Mouse (Mus musculus) liver, embryonic 16.5 days (tissue): Measurements from ENCODE around the gene Myt1l. TPM values are rescaled to one million over a fixed set of nuclear protein-coding genes. Genes with fewer than 3 reads are reported as not detected.

Experiments used
- ATAC-seq: fragments of 200-750 bp; cut with Nextera tagmentation; 2 replicates; pipeline ENCODE4 v1.8.0; 2017; ENCODE audit warnings: low read depth, mild to moderate bottlenecking, moderate number of reproducible peaks, moderate library complexity
- H3K27ac ChIP-seq: fragments of 300-500 bp; sonication (generic); 2 replicates; pipeline ENCODE4 v1.5.1; 2014; ENCODE audit warnings: mild to moderate bottlenecking, low read length
- H3K27me3 ChIP-seq: fragments of 300-500 bp; sonication (generic); 2 replicates; pipeline ENCODE4 v1.6.1; 2014; ENCODE audit warnings: low read depth, low read length, mixed read lengths; ENCODE audit not compliant: control insufficient read depth, insufficient read depth
- H3K36me3 ChIP-seq: fragments of 300-500 bp; sonication (generic); 2 replicates; pipeline ENCODE4 v1.6.1; 2014; ENCODE audit warnings: mild to moderate bottlenecking; ENCODE audit not compliant: control insufficient read depth, insufficient read depth
- H3K4me1 ChIP-seq: fragments of 300-500 bp; sonication (generic); 2 replicates; pipeline ENCODE4 v1.6.1; 2014; ENCODE audit warnings: low read depth, low read length, mixed read lengths; ENCODE audit not compliant: control insufficient read depth
- H3K4me2 ChIP-seq: fragments of 300-500 bp; sonication (generic); 2 replicates; pipeline ENCODE4 v1.6.1; 2014; ENCODE audit warnings: low read depth, low read length, mixed read lengths
- H3K4me3 ChIP-seq: fragments of 300-500 bp; sonication (generic); 2 replicates; pipeline ENCODE4 v1.5.1; 2014; ENCODE audit warnings: low read depth, mild to moderate bottlenecking, low read length
- H3K9ac ChIP-seq: fragments of 300-500 bp; sonication (generic); 2 replicates; pipeline ENCODE4 v1.6.1; 2014; ENCODE audit warnings: low read depth, low read length
- H3K9me3 ChIP-seq: fragments of 300-500 bp; sonication (generic); replicated peaks from 2 replicates; pipeline ENCODE4 v1.6.1; 2016; ENCODE audit warnings: low read length; ENCODE audit not compliant: control insufficient read depth
- WGBS: fragments of 180-500 bp; shearing (Covaris S2); extraction: QIAGEN DNeasy Blood & Tissue Kit; methylation state at CpG from one replicate; pipeline ENCODE4 v1.1.7; 2014; ENCODE audit not compliant: insufficient replicate concordance; 5-methylcytosine and 5-hydroxymethylcytosine counted together
- polyA plus RNA-seq: library from polyadenylated mRNA; unstranded; fragments of >200 nt; fragmentation: Nextera tagmentation; extraction: Ambion mirVana; gene quantifications from 2 replicates; pipeline ENCODE4 v1.2.1, GENCODE M21; 2015

Myt1l gene
- polyA plus RNA-seq, 1 experiment from 2014 or later, result 0.07 TPM

- H3K9me3 ChIP-seq, result no peaks in the 10 kb centered on the region
- ATAC-seq, result no peak
- H3K4me2 ChIP-seq, result no peak overlapping the region
- H3K36me3 ChIP-seq, result no peaks in the 10 kb centered on the region
- no peak overlapping the region for H3K27ac ChIP-seq
- no peak overlapping the region for H3K4me3 ChIP-seq
- no peaks in the 10 kb centered on the region for H3K27me3 ChIP-seq
- H3K9ac ChIP-seq, result no peak overlapping the region
- no peaks in the 10 kb centered on the region for H3K4me1 ChIP-seq
- 31% methylated on average over 2 of the region's 2 CpGs for WGBS
Measured at GRCm38 (mm10) chr12:29860986-29861385, 332.8 kb downstream of the Myt1l start.

- no peak overlapping the region for H3K4me2 ChIP-seq
- 60% methylated on average over 4 of the region's 4 CpGs for WGBS
- no peak overlapping the region for H3K9ac ChIP-seq
- H3K9me3 ChIP-seq, result no peaks in the 10 kb centered on the region
- H3K27me3 ChIP-seq, result no peaks in the 10 kb centered on the region
- no peak for ATAC-seq
- H3K4me3 ChIP-seq, result no peak overlapping the region
- H3K4me1 ChIP-seq, result no peaks in the 10 kb centered on the region
- H3K27ac ChIP-seq, result no peak overlapping the region
- H3K36me3 ChIP-seq, result no peaks in the 10 kb centered on the region
Measured at GRCm38 (mm10) chr12:29868295-29868694, 340.1 kb downstream of the Myt1l start.

GRCm38 (mm10) chr12:29868781-29869180 lies 340.6 kb downstream of the Myt1l start:
- Histone ChIP-seq H3K4me2 (no peak overlapping the region), H3K4me3 (no peak overlapping the region), H3K9me3 (no peaks in the 10 kb centered on the region), H3K27ac (no peak overlapping the region), H3K4me1 (no peaks in the 10 kb centered on the region), H3K9ac (no peak overlapping the region), H3K27me3 (no peaks in the 10 kb centered on the region), H3K36me3 (no peaks in the 10 kb centered on the region)
- no peak for ATAC-seq
- WGBS, result 61% methylated on average over 9 of the region's 9 CpGs

- no peak overlapping the region for H3K4me3 ChIP-seq
- H3K9ac ChIP-seq, result no peak overlapping the region
- no peaks in the 10 kb centered on the region for H3K27me3 ChIP-seq
- H3K4me1 ChIP-seq, result no peaks in the 10 kb centered on the region
- ATAC-seq, result no peak
- 31% methylated on average over 7 of the region's 7 CpGs for whole genome bisulfite sequencing
- no peaks in the 10 kb centered on the region for H3K9me3 ChIP-seq
- no peak overlapping the region for H3K27ac ChIP-seq
- H3K4me2 ChIP-seq, result no peak overlapping the region
- H3K36me3 ChIP-seq, result no peaks in the 10 kb centered on the region
Measured at GRCm38 (mm10) chr12:29872156-29872815, 344.1 kb downstream of the Myt1l start.

- no peaks in the 10 kb centered on the region for H3K36me3 ChIP-seq
- H3K9me3 ChIP-seq, result no peaks in the 10 kb centered on the region
- H3K27ac ChIP-seq, result no peak overlapping the region
- no peak overlapping the region for H3K4me3 ChIP-seq
- no peak overlapping the region for H3K4me2 ChIP-seq
- no peak for ATAC-seq
- H3K27me3 ChIP-seq, result no peaks in the 10 kb centered on the region
- H3K9ac ChIP-seq, result no peak overlapping the region
- 33% methylated on average over 1 of the region's 1 CpGs for WGBS
- H3K4me1 ChIP-seq, result no peaks in the 10 kb centered on the region
Measured at GRCm38 (mm10) chr12:29873281-29873772, 345.1 kb downstream of the Myt1l start.

GRCm38 (mm10) chr12:29877977-29878376 lies 349.8 kb downstream of the Myt1l start:
- no peaks in the 10 kb centered on the region for H3K4me1 ChIP-seq
- H3K9me3 ChIP-seq, result no peaks in the 10 kb centered on the region
- H3K4me2 ChIP-seq, result no peak overlapping the region
- H3K27me3 ChIP-seq, result no peaks in the 10 kb centered on the region
- no peak overlapping the region for H3K4me3 ChIP-seq
- 63% methylated on average over 10 of the region's 10 CpGs for WGBS
- H3K36me3 ChIP-seq, result no peaks in the 10 kb centered on the region
- no peak overlapping the region for H3K27ac ChIP-seq
- no peak overlapping the region for H3K9ac ChIP-seq
- ATAC-seq, result no peak

GRCm38 (mm10) chr12:29882871-29883617 lies 354.9 kb downstream of the Myt1l start:
- no peaks in the 10 kb centered on the region for H3K4me1 ChIP-seq
- no peak overlapping the region for H3K27ac ChIP-seq
- no peak overlapping the region for H3K4me3 ChIP-seq
- no peaks in the 10 kb centered on the region for H3K36me3 ChIP-seq
- no peak overlapping the region for H3K4me2 ChIP-seq
- no peak overlapping the region for H3K9ac ChIP-seq
- WGBS, result 17% methylated on average over 9 of the region's 9 CpGs
- no peak for ATAC-seq
- no peaks in the 10 kb centered on the region for H3K9me3 ChIP-seq
- peaks cover 3% of the 10 kb centered on the region; the same call in 1 of the 2 replicates for H3K27me3 ChIP-seq

- no peaks in the 10 kb centered on the region for H3K4me1 ChIP-seq
- no peak for ATAC-seq
- peaks cover 3% of the 10 kb centered on the region; the same call in 1 of the 2 replicates for H3K27me3 ChIP-seq
- WGBS, result 56% methylated on average over 5 of the region's 5 CpGs
- no peak overlapping the region for H3K9ac ChIP-seq
- H3K9me3 ChIP-seq, result no peaks in the 10 kb centered on the region
- H3K4me2 ChIP-seq, result no peak overlapping the region
- no peak overlapping the region for H3K4me3 ChIP-seq
- no peak overlapping the region for H3K27ac ChIP-seq
- H3K36me3 ChIP-seq, result no peaks in the 10 kb centered on the region
Measured at GRCm38 (mm10) chr12:29884376-29884775, 356.2 kb downstream of the Myt1l start.

- no peak overlapping the region for H3K27ac ChIP-seq
- 9% methylated on average over 3 of the region's 3 CpGs for WGBS
- no peak for ATAC-seq
- H3K9me3 ChIP-seq, result no peaks in the 10 kb centered on the region
- no peaks in the 10 kb centered on the region for H3K4me1 ChIP-seq
- H3K4me3 ChIP-seq, result no peak overlapping the region
- H3K36me3 ChIP-seq, result no peaks in the 10 kb centered on the region
- H3K9ac ChIP-seq, result no peak overlapping the region
- H3K27me3 ChIP-seq, result peaks cover 4% of the 10 kb centered on the region
- no peak overlapping the region for H3K4me2 ChIP-seq
Measured at GRCm38 (mm10) chr12:29894669-29895068, 366.5 kb downstream of the Myt1l start.
